Mouse (Mus musculus): ENCODE data around the gene Wdr48. TPM values are rescaled to one million over a fixed set of nuclear protein-coding genes. Genes with fewer than 3 reads are reported as not detected.

Gene Wdr48
- 23.7 and 25.1 TPM in 2 replicates for polyA plus RNA-seq (2015; fragmentation: Nextera tagmentation; extraction: Ambion mirVana)

DNA sequence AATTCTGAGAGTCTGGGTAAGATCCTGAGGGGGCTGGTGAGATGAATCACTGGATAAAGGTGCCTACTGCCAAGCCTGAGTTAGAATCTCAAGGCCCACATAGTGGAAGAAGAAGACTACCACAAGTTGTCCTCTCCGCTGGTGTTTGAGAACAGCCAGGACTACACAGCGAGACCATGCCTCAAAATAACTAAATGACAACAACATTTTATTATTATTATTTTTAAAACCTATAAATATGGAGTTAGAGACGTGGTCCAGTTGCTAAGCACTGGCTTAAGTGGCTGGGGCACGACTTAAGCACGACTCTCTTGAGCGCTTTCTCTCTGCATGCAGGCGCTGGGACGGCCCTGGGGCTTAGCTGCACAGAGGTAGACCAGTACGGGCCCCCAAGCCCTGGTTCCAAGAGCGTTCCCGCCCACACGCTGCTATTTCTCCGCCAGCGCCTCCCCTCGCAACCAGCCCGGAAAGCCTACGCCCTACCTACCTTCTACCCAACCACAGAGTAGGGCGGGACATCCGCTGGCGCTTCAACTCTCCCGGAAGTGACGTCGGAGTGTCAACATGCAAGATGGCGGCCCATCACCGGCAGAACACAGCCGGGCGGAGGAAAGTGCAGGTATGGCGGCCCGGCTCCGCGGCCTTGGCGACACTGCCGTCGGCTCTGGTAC is at the start of gene Wdr48:
Wdr48 (plus strand) TSS at position 540 of the 671 bp plus-strand sequence.

DNA sequence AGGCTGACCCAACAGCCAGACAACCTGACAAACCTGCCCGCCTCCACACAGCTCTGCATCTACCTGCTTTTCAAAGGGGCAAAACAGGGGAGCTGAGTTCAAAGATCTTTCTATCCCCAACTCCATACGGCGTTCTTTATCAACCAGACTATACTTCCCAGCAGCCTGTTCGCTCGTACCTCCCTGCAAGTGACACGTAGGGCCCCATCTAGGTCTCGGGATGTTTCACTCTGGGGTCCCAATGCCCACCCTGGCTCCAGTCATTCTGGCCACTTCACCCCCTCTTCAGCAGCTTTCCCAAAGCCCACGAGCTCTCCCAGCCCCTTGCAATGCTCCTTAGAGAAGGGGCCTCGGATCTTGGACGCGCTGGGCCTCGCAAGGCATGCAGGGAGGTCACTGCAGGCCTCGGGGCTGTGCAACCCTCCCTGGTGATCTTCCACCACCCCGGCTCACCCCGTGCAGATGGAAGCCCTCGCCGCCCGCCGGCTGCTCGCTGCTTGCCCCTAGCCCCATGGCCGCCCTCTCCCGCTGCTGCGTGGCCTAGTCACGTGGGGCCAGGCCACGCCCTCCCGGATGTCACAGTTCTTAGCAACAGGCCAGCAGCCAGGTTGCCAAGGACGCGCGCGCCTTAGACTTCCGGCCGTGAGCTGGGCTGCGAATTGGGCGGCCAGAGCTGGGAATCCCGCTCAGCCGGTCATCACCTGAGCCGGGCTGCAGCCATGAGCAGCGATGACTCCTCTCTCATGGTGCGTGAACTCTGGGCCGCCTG is 42.5 kb downstream of the Wdr48 start, which contains the start of the genes Gorasp1 and Ttc21a:
Gorasp1 (minus strand) TSS at position 561 of the 769 bp plus-strand sequence.
Ttc21a (plus strand) TSS at position 602 of the 769 bp plus-strand sequence.

Other genes starting within 250 kb of the Wdr48 start
- not detected in 2 replicates for gene Scn10a, start 175.6 kb upstream of the Wdr48 start, polyA plus RNA-seq (2015; fragmentation: Nextera tagmentation; extraction: Ambion mirVana)
- 0.02 TPM in 1 of 2 replicates, not detected in the other for gene Scn11a, start 69.4 kb upstream of the Wdr48 start, polyA plus RNA-seq (2015; fragmentation: Nextera tagmentation; extraction: Ambion mirVana)
- 26.1 and 26.5 TPM in 2 replicates for gene Gorasp1, start 42.7 kb downstream of the Wdr48 start, polyA plus RNA-seq (2015; fragmentation: Nextera tagmentation; extraction: Ambion mirVana)
- gene Ttc21a, start 42.7 kb downstream of the Wdr48 start, polyA plus RNA-seq (2015; fragmentation: Nextera tagmentation; extraction: Ambion mirVana): 0.35 and 0.40 TPM in 2 replicates
- 6.3 and 10.0 TPM in 2 replicates for gene Csrnp1, start 89.8 kb downstream of the Wdr48 start, polyA plus RNA-seq (2015; fragmentation: Nextera tagmentation; extraction: Ambion mirVana)
- gene Xirp1, start 128.7 kb downstream of the Wdr48 start, polyA plus RNA-seq (2015; fragmentation: Nextera tagmentation; extraction: Ambion mirVana): 0.04 TPM in 1 of 2 replicates, not detected in the other
- 4.8 and 7.2 TPM in 2 replicates for gene Cx3cr1, start 175.0 kb downstream of the Wdr48 start, polyA plus RNA-seq (2015; fragmentation: Nextera tagmentation; extraction: Ambion mirVana)
- gene Ccr8, start 197.2 kb downstream of the Wdr48 start, polyA plus RNA-seq (2015; fragmentation: Nextera tagmentation; extraction: Ambion mirVana): 0.14 and 0.50 TPM in 2 replicates
- 13.6 and 14.7 TPM in 2 replicates for gene Slc25a38, start 215.5 kb downstream of the Wdr48 start, polyA plus RNA-seq (2015; fragmentation: Nextera tagmentation; extraction: Ambion mirVana)
- gene Rpsa, start 232.8 kb downstream of the Wdr48 start, polyA plus RNA-seq (2015; fragmentation: Nextera tagmentation; extraction: Ambion mirVana): 892 and 1,023 TPM in 2 replicates